Mouse (Mus musculus) left cerebral cortex, adult 11 months (tissue): ENCODE results near the gene Mnat1.
"Not testable (repeated sequence)": the region's sequence is repeated elsewhere in the genome, so short reads cannot be mapped to it uniquely, and the experiment has no call there.

Experiments
- DNase-seq: peaks from one replicate; pipeline ENCODE4 v3.0.0; 2022; ENCODE audit warnings: low spot score

Gene Mnat1

DNA sequence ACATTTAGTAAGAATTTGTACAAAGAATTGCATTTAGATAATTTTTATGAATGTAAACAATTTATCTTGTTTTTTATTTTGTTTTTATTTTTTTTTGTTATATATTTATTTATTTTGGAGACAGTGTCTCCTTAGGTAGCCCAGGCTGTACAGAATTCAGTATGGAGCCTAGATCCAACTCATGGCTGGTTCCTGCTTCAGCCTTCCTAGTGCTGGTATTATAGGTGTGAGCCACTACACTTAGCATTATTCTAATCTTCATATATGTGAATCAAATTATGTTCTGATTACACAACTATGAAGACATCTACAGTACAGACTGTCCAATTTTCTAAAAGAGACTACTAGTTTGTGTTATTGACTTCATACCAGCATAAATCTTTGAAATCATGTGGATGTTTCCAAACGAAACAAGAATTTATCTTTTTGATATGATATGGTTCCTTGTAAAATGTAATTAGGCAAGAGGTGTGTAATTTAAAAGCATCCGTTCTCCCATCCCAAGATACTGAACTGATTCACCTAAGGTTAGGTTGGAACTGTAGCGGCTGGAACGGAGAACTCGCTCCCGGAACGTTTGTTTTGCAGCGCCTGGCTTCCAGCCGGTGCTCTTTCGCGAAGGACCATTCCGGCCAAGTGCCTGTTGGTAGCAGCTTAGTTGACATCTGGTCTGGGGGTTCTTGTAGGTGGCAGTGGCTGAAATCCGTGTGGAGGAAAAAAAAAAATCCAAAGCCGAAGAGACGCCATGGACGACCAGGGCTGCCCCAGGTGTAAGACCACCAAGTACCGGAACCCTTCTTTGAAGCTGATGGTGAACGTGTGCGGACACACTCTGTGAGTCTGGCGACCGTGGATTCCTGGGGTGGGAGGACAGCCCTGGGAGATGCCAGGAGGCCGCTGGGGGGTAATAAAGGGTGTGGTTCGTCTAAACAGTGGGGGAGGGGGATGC lies at the start of gene Mnat1:
Gene Mnat1, plus strand, starts transcription at position 625 of the 949 bp plus-strand sequence.
- DNase-seq = peak; percentile 47

DNA sequence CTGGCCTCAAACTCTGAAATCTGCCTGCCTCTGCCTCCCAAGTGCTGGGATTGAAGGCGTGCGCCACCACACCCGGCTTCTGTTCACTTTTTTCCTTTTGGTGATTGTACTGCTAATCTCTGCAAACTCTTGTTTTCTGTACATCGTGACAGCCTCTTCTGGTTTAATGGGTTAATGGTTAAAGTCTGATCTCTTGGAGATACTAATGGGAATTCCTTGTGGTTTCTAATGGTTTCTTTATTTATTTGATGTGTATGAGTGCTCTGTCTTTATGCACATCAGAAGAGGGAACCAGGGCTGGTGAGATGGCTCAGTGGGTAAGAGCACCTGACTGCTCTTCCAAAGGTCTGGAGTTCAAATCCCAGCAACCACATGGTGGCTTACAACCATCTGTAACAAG lies 41.7 kb upstream of the Mnat1 start:
- not testable (repeated sequence) for DNase-seq

DNA sequence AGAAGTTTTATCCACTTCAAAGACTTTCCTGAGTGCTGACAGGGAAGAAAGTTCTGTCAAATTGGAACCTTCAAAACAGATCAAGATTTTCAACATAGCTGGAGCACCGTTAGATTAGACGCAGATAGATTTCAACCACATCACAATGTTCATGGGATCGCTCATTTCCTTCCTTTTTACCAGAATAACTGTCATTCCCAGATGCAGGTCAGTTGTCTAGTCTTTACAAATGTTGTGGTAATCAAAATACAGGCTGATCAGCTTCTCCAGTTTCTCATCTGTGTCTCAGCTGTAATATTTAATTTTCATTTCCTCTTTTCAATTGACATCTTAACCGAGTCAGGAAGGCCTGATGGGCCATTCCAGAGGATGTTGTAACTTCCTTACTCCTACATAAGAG lies 39.7 kb upstream of the Mnat1 start:
- no peak for DNase-seq

DNA sequence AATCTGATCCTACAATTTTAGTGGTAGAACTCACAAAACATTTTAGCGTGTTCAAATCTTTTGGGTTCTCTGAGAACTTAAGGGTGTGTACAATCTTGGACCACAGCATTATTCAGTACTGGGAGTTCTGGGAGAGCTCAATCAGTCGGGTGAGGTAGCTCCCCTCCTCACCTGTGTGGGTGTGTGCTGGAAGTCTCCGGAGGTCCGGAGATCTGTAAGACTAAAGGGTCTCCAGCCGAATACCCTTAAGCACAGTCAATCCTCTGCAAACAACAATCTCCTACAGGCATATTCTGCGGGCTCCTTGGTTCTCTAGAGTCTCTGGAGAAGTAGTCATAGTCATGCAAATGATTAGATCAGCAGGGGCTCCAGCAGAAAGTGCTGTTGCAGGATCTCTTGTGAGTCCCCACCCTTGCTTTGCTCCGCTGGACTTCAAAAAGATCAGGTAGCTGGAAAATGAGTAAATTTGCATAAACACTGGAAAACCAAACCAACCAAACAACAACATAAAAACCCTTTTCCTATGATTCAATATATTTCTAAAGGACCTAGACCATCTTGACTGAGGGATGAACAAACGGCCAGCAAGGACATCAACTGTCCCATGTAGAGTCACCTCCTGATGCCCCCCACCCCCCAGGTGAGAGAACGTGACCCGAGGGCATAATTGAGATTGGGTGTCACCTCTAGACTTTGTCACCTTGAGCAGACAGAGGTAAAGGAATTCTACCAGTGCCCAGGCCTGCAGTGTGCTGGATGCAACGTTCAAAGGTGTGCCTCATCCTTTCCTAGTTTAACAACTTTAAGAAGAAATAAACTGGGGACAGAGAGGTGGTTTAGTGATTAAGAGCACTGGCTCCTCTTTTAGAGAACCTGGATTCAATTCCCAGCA lies 37.5 kb upstream of the Mnat1 start:
- DNase-seq = no peak

DNA sequence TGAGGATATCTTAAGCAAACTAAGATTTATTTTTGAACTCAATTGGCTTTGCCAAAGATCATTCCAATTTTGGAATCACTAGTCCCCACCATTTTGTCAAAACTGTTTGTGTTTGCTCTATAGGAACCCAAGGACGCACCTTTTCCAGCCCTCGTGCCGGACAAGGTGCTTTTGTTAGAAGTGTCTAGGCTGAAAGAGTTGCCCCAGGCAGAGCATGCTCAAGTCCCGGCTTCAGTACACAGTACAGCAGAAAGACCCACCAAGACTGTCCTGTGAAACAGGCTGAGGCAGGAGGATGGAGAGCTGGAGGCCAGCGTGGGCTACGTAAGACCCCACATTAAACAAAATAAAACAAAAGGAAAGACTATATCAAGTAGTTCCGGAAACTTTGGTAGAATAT lies 36.4 kb upstream of the Mnat1 start:
- no peak for DNase-seq

DNA sequence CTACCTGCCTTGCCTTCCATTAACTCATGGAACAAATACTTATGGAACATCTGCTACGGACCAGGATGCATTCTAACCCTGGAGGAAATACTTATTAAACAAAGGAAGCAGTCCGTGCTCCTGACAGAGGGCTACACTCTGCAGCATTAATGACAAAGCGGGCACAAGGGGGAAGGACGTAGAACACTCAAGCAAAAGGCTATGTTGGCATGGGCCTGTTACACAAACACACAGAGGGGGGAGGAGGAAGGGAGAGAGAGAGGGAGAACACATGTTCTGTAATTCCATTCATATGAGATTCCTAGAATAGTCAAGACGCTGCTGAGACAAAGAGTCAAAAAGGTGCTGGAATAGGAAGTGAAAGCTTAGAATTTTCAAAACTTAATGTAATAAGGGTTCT lies 35.0 kb upstream of the Mnat1 start:
- DNase-seq = no peak

DNA sequence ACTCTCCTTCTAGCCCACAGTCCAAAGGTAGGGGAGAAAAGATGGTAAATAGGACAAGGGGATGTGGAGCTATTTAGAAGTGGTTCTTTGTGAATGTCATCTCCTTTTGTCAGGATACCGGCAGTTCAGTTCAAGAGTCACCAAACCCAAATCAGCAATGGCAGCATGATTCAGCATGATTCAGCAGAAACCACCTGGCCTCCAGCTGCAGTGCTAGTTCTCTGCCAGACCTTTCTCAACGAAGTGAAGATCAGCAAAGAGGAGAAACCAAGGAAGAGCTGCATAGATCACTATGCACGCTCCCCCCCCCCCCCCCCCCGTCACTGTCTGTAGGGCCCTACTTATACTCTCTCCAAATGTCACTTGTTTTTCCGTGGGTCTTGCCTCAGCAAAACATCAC lies 34.6 kb upstream of the Mnat1 start:
- DNase-seq = no peak

DNA sequence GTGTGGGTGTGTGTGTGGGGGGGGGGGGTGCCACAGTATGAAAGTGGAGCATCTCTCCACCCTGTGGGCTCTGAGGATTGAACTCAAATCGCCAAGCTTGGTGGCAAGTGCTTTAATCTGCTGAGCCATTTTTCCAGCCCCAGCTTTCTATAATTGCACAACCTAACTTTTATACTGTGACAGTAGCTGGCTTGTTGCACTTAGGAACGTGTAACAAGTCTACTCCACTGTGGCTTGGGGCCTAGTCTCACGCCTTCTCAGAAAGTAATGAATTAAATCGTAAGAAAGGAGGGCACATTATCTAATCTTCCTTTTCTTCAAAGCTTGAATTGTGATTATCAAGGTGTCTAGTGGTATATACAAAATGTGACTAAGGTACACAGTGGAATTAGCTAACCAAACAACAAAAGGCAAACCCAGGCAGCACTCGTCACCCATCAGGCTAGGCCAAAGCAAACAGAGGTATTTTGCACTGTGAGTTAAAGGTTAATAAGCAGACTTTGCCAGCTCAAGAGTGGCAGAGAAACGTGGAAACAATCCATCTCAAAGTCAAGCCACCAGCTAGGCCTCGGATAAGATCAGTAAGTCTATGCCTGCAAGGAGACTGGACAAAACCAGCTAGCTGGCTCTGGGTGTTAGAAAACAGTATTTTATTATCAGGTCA lies 32.7 kb upstream of the Mnat1 start:
- DNase-seq = no peak

DNA sequence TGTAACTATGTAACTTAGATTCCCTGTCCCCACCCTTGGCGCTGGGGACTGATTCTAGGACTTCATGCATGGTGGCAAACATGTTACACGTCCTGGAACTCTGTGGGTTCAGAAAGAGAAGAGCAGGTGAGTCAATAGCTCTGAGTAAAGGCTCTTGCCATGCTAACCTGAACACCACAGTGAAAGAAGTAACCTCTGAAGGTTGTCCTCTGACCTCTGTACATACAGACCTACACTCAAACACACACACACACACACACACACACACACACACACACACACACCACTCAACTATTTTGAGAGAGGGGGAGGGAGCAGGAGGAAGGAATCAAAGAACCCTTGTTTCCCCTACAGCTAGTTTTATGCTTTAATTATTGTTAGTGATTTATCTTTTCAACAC lies 29.3 kb upstream of the Mnat1 start:
- DNase-seq = no peak

DNA sequence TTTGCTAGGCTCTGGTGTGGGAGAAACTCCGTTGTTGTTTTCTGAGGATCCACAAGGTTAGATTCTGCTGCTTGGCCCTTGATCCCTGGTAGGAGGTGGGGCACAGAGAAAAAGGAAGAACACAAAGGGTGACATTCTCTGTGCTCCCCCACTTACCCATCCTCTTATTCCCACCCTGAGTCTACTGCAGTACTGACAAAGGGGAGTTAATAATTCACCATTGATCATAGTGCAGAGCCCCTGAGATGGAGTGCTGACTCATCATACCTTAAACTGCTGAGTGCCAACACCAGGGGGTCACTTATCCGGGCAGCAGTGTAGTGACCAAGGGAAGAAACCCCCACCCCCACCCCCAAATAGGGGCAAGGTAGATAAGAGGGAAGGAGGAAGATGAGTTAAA lies 28.9 kb upstream of the Mnat1 start:
- DNase-seq = no peak

DNA sequence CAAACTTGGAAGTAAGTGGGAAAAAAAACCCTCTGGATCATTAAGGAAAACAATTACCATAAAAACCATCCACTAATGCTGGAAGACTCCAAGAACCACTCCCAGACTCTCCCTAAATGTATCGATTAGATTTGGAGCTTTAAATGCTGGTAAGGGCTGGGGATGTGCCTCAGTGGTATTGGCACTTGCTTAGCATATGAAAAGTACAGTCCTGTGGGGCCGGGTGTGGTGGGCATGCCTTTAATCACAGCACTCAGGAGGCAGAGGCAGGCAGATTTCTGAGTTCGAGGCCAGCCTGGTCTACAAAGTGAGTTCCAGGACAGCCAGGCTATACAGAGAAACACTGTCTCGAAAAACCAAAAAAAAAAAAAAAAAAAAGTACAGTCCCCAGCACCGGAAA lies 27.3 kb upstream of the Mnat1 start:
- not testable (repeated sequence) for DNase-seq

DNA sequence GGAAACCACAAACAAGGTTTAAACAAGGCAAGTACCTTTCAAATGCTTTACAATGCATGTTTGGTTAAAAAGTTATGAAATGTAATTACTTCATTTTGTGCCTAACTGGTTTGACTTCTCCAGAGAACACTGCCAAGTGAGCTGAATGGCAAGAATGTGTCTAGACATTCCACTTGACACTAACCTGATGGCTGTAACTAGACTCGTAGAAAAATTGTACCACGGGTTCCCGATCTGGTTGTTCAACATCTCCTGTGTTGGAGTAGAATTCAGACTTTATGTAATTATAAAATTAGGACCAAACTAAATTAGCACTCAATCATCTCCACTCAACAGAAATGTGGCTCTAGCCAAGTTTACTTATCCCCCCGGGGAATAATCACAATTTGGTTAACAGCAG lies 24.9 kb upstream of the Mnat1 start:
- DNase-seq = no peak

DNA sequence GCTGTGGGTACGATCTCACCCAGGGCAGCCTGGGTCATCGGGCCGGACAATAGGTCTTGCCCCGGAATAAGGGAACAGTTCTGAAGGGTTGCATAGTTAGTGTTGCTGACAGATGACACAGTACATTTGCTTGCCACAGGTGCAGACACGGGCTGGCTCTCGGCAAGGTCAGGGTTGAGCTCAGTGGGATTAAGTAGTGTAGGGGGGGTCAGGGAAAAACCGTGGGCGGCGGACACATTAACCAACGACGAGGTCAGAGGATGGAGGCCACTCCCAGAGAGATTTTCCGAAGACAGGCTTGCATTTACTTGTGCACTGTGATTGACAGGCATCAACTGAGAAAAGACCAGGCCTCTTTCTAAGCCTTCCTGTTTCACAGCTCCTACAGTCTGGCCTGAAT lies 19.8 kb upstream of the Mnat1 start:
- DNase-seq = no peak

DNA sequence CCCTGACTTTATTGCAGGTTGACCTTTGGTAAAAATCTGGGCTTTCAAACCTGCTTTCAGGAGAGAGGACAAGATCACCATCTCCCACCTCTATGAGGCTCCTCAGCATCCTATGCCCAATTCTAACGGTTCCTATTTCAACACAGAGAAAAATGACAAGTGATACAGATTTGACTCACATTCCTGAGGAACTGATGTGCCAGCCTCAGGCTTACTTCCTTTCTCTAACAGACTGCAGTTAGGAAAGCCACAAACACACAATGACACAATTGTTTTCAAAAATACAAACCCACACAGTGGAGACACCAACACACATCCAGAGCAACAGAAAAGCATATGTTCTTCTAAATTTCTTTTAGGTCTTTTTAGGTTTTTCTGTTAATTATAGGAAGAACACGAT lies 15.7 kb upstream of the Mnat1 start:
- DNase-seq = no peak

DNA sequence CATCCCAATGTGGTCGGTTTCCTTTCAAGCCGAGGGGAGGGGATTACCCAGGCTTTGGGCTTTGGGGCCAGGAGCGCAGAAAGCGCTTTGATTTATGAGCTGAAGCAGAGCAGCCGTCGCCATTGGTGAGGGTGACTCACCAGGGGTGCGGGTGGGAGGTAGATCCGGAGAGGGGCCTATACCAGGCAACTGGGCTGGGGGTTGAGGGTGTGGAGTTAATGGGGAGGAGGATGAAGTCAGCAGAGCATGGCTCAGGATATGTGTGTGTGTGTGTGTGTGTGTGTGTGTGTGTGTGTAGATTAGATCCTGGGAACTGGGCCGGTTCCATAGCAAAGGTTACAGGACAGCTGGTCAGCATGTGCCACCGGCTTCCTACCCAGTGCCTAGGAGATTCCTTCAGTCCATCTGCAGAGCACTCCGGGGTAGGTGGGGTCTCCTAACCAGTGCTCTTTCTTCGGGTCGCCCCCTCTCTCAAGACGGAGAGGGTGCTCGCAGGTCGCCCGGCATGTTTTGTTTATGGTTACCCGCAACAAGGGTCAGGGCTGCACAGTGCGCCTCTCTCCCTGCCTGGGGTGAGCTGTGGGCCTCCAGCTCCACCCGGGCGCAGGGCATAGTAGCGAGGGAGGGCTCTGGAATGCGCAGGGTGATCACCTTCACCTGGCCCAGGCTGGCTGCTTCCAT lies 12.9 kb upstream of the Mnat1 start:
- no peak for DNase-seq

DNA sequence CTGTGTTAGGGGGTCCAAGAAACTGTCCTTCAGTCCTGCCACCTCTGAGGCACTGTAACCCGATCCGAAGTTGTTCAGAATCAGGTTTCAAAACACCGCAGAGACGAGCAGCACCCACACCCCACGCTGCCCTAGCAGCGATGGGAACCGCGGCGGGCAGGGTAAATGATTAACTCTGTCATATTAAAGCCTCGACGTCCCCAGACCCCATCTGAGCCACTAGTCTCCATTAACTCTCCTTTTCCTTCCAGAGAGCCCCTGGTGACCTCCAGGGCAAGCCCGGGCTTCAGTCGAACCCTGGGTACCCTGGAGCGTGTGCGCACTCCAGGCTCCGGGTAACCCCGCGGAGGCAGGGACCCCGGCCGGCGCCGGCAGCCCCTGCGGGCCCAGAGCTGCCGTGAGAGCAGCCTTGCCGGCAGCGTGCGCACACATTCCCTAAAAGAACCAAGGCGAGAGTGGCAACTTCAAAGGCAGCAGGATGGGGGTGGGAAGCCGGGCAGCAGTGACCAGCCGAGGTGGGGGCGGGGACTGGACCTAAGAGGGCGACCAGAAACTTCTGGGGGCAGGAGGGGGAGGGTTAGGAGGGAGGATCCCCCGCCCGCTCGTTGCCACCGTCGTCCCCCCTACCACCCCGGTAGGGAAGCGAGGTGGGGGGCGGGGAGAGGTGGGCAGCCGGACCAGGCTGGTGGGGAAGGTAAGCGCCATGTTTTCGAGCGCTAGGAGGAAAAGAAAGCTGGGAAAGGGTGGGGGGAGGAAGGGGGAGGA lies 11.8 kb upstream of the Mnat1 start:
- DNase-seq = no peak

DNA sequence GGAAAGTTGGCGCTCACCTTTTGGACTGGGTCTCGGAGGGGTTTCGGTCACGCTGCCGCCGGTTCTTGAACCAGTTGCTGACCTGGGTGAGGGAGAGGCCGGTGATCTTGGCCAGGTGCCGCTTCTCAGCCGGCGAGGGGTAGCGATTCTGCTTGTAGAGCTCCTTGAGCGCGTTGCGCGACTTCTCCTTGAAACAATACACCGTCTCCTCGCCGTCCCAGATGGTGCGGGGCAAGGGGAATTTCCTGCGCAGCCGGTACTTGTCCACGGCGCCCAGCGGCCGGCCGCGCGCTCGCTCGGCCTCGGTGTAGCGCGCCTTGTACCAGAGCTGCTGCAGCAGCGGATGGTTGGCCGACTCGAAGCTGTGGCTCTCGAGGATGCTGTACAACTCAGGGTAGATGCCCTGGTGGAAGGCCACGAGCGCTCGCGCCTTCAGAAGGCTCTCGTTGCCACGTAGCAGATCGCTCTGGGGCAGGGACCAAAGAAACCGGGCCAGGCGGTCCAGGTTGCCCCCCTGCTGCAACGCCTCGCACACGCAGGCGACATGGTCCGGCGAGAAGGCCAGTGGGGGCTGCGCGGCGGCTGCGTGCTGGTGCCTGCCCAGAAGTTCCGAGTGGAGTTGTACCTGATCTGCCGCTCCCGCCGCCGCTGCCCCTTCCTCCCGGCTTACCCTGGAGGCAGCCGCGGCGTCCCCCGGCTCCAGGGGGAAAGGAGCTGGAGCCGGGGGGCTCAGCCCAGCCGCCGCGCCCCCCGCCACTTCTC lies 11.0 kb upstream of the Mnat1 start:
- no peak for DNase-seq

DNA sequence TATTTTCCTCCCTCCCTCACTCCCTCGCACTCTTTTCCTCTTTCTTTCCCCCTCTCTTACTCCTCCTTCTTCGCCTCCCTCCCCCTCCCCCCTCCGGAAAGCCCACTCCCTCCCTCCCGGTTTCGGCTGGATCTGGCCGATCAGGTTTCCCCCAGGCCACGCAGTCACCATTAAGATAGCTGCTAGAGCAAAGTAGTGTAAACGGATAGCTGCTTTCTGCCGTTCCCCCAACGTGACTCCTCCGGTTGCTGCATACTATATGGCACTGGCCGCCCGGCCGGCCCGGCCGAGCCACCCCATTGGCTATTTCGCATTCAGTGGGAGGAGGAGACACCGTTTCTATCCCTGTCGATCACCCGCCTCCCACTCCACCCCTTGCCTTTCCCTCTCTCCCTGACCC lies 10.3 kb upstream of the Mnat1 start, which contains the start of gene Six4:
Gene Six4, minus strand, starts transcription at position 261 of the 400 bp plus-strand sequence.
- DNase-seq = no peak

DNA sequence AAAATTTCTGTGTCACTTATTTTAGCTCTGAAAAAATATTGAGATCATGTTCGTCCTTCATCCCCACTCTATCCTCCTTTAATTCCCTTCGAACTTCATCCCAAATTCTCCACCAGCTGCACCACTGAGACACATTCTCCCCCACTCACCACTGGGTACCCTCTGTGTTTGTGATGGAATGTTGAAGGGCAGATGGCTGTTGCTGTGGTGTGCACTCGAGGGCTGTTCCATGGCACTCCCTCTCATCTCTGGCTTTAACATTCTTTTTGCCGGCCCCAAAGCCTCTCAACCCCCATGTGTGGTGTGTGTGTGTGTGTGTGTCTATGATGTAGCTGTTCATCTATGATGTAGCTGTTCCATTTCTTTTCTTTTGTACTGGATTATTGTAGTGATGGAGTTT lies 1.7 kb downstream of the Mnat1 start:
- no peak for DNase-seq

DNA sequence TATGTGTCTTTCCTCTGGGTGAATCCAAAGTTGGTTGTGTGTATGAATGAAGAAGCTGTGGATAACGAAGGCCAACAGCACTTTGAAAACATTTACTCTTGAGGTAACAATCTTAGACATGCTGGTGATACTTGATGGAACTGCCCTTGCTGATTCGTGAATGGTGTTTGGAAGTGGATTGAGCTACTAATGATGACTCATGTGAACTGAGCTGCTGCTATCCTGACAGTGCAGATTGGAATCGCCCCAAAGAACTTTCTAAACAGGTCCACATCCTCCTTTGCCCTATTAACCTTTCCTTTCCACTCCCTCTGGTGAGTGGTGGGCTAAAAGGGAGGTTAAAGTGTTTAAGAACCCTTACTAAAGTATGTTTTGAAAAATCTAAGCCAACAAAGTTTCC lies 17.2 kb downstream of the Mnat1 start:
- DNase-seq = no peak
